Mouse (Mus musculus): ENCODE measurements around the gene Arfgef2. TPM values are rescaled to one million over a fixed set of nuclear protein-coding genes. Genes with fewer than 3 reads are reported as not detected.
A peak's percentile ranks its signal among the peaks of the same experiment; 100 is the strongest.

Arfgef2 gene
- total RNA-seq, 2 experiments from 2014 or later: 46.0 to 49.1 TPM

GRCm38 (mm10) chr2:166859214-166859613 is 53.8 kb downstream of the Arfgef2 start:
- DNase-seq: no peak

GRCm38 (mm10) chr2:166862505-166862904 is 57.1 kb downstream of the Arfgef2 start:
- no peak for DNase-seq

- DNase-seq: no peak
Measured at GRCm38 (mm10) chr2:166865476-166865875, 60.1 kb downstream of the Arfgef2 start.

GRCm38 (mm10) chr2:166870271-166870865 is 65.0 kb downstream of the Arfgef2 start:
- DNase-seq: no peak

- DNase-seq: no peak
Measured at GRCm38 (mm10) chr2:166870899-166871298, 65.5 kb downstream of the Arfgef2 start.

- no peak for DNase-seq
Measured at GRCm38 (mm10) chr2:166874675-166875280, 69.4 kb downstream of the Arfgef2 start.

- DNase-seq: no peak
Measured at GRCm38 (mm10) chr2:166875561-166875960, 70.2 kb downstream of the Arfgef2 start.

GRCm38 (mm10) chr2:166876331-166876730 is 70.9 kb downstream of the Arfgef2 start:
- no peak for DNase-seq

- DNase-seq: peak in 1 of 2 experiments; percentile 45
Measured at GRCm38 (mm10) chr2:166885066-166885465, 79.7 kb downstream of the Arfgef2 start.

GRCm38 (mm10) chr2:166885619-166886018 is 80.2 kb downstream of the Arfgef2 start:
- no peak for DNase-seq

- no peak for DNase-seq
Measured at GRCm38 (mm10) chr2:166886231-166886630, 80.8 kb downstream of the Arfgef2 start.

- DNase-seq: no peak
Measured at GRCm38 (mm10) chr2:166887816-166888215, 82.4 kb downstream of the Arfgef2 start.

- DNase-seq: no peak
Measured at GRCm38 (mm10) chr2:166891366-166891880, 86.0 kb downstream of the Arfgef2 start.

GRCm38 (mm10) chr2:166892158-166892680 is 86.8 kb downstream of the Arfgef2 start:
- no peak for DNase-seq

GRCm38 (mm10) chr2:166893036-166893435 is 87.6 kb downstream of the Arfgef2 start:
- DNase-seq: no peak

GRCm38 (mm10) chr2:166896368-166896767 is 91.0 kb downstream of the Arfgef2 start:
- no peak for DNase-seq

GRCm38 (mm10) chr2:166896974-166897373 is 91.6 kb downstream of the Arfgef2 start:
- no peak for DNase-seq

GRCm38 (mm10) chr2:166899161-166899560 is 93.8 kb downstream of the Arfgef2 start:
- DNase-seq: no peak

- DNase-seq: no peak
Measured at GRCm38 (mm10) chr2:166899746-166900145, 94.4 kb downstream of the Arfgef2 start.

- DNase-seq: no peak
Measured at GRCm38 (mm10) chr2:166900792-166901505, 95.6 kb downstream of the Arfgef2 start.

GRCm38 (mm10) chr2:166903719-166904282 is 98.4 kb downstream of the Arfgef2 start:
- no peak for DNase-seq

GRCm38 (mm10) chr2:166905711-166906522 is 100.5 kb downstream of the Arfgef2 start, which contains the start of gene Cse1l:
TSS of gene Cse1l (plus strand) at chr2:166906040.
- DNase-seq: peak; percentile 96 to 98

All from layer of hippocampus, postnatal 36 days (tissue).